In genomic region chr11:83739241-83739640, GRCm38 (mm10) we compare ENCODE assay signal across 10 mouse cellular contexts. TPM values are rescaled to one million over a fixed set of nuclear protein-coding genes. Genes with fewer than 3 reads are reported as not detected.
DNase-seq lines count a peak whose midpoint lies in the region; ATAC-seq lines count a peak whose summit lies in the region.
"Had no signal": no experiment of that assay in that cellular context is flagged by ENCODE, and none has a peak within 500 bp of the region (broad histone marks: within the 10 kb centered on the region; RNA-seq: fewer than 3 reads in every experiment).

No protein-coding gene starts in this region.

- no peaks in the 10 kb centered on the region for H3K36me3 ChIP-seq in hindbrain, embryonic 10.5 days
- H3K36me3 ChIP-seq in hindbrain, embryonic 12.5 days: no peaks in the 10 kb centered on the region
- H3K36me3 ChIP-seq: embryonic facial prominence, embryonic 12.5 days had no signal

- DNase-seq in hindbrain, embryonic 10.5 days (ENCODE audit: low spot score): peak; percentile 65
- DNase-seq in ZHBTc4 (ENCODE audit: low read depth, low spot score): peak; percentile 64
- peak; percentile 38 to 62 for DNase-seq in heart, adult 9 months (ENCODE audit: low spot score in 2 of 2)
- DNase-seq in layer of hippocampus, postnatal 36 days: peak; percentile 73 to 75
- DNase-seq in telencephalon, adult 2 months (ENCODE audit: low read depth, low spot score): peak; percentile 34

- H3K27me3 ChIP-seq in hindbrain, embryonic 10.5 days (ENCODE audit: insufficient read depth, poor library complexity, severe bottlenecking): peaks cover under 1% of the 10 kb centered on the region; the same call in 1 of the 2 replicates
- peaks cover 13% of the 10 kb centered on the region for H3K27me3 ChIP-seq in hindbrain, embryonic 12.5 days

- H3K4me2 ChIP-seq in hindbrain, embryonic 12.5 days (replicated peaks): no peak overlapping the region
- H3K4me2 ChIP-seq: embryonic facial prominence, embryonic 12.5 days had no signal

- H3K4me3 ChIP-seq in hindbrain, embryonic 10.5 days: no peak overlapping the region
- no peak overlapping the region for H3K4me3 ChIP-seq in hindbrain, embryonic 12.5 days
- H3K4me3 ChIP-seq: embryonic facial prominence, embryonic 12.5 days had no signal

- no peak overlapping the region for H3K27ac ChIP-seq in hindbrain, embryonic 10.5 days
- H3K27ac ChIP-seq in hindbrain, embryonic 12.5 days: no peak overlapping the region
- H3K27ac ChIP-seq: embryonic facial prominence, embryonic 12.5 days had no signal

- ATAC-seq in hindbrain, embryonic 12.5 days (ENCODE audit: low FRiP score): no peak
- ATAC-seq in common myeloid progenitor, adult 5-6 weeks (replicated peaks; ENCODE audit: low read depth, poor library complexity, severe bottlenecking): peak; percentile 70
- ATAC-seq in megakaryocyte-erythroid progenitor cell, adult 5-6 weeks (replicated peaks; ENCODE audit: low FRiP score, low TSS enrichment, poor library complexity, severe bottlenecking): peak; percentile 78; the same call in 1 of the 2 replicates

- no peaks in the 10 kb centered on the region for H3K9me3 ChIP-seq in hindbrain, embryonic 10.5 days
- H3K9me3 ChIP-seq in hindbrain, embryonic 12.5 days (replicated peaks): no peaks in the 10 kb centered on the region
- H3K9me3 ChIP-seq: embryonic facial prominence, embryonic 12.5 days had no signal

- no peak overlapping the region for H3K9ac ChIP-seq in hindbrain, embryonic 12.5 days
- H3K9ac ChIP-seq: embryonic facial prominence, embryonic 12.5 days had no signal

- no peaks in the 10 kb centered on the region for H3K4me1 ChIP-seq in hindbrain, embryonic 10.5 days (replicated peaks)
- H3K4me1 ChIP-seq in hindbrain, embryonic 12.5 days: no peaks in the 10 kb centered on the region
- H3K4me1 ChIP-seq: embryonic facial prominence, embryonic 12.5 days had no signal

- 24% methylated on average over 5 of the region's 5 CpGs for WGBS in hindbrain, embryonic 10.5 days
- WGBS in hindbrain, embryonic 12.5 days: 25% methylated on average over 5 of the region's 5 CpGs

RNA-seq across cellular contexts. Expression of gene Wfdc21, which starts 7.5 kb away (rescaled TPM):
- polyA plus RNA-seq in hindbrain, embryonic 10.5 days (2016; fragmentation: Nextera tagmentation; extraction: Ambion mirVana): not detected in 2 replicates
- not detected in 2 replicates for polyA plus RNA-seq in hindbrain, embryonic 12.5 days (2016; fragmentation: Nextera tagmentation; extraction: Ambion mirVana)
- total RNA-seq in common myeloid progenitor, adult 5-6 weeks (2017): 16.8 and 17.2 TPM in 2 replicates
- not detected for total RNA-seq in layer of hippocampus, postnatal 36 days (2021)
- total RNA-seq in megakaryocyte-erythroid progenitor cell, adult 5-6 weeks (2014; fragmentation: Nextera tagmentation): 30.6 TPM in 1 of 2 replicates, not detected in the other
- total RNA-seq in megakaryocyte-erythroid progenitor cell, adult 5-6 weeks (2017): 2.1 TPM in 1 of 2 replicates, not detected in the other
- polyA plus RNA-seq: embryonic facial prominence, embryonic 12.5 days; neural tube, embryonic 14.5 days had no signal

RNA-seq across cellular contexts. Expression of gene Heatr6, which starts 14.3 kb away (rescaled TPM):
- 30.0 and 30.1 TPM in 2 replicates for polyA plus RNA-seq in hindbrain, embryonic 10.5 days (2016; fragmentation: Nextera tagmentation; extraction: Ambion mirVana)
- polyA plus RNA-seq in hindbrain, embryonic 12.5 days (2016; fragmentation: Nextera tagmentation; extraction: Ambion mirVana): 34.1 and 37.4 TPM in 2 replicates
- 14.4 and 18.1 TPM in 2 replicates for total RNA-seq in common myeloid progenitor, adult 5-6 weeks (2017)
- total RNA-seq in layer of hippocampus, postnatal 36 days (2021): 10 to 100 TPM; 15.8 to 17.7 TPM
- total RNA-seq in megakaryocyte-erythroid progenitor cell, adult 5-6 weeks (2014; fragmentation: Nextera tagmentation): 21.9 and 38.9 TPM in 2 replicates
- total RNA-seq in megakaryocyte-erythroid progenitor cell, adult 5-6 weeks (2017): 10.2 and 20.6 TPM in 2 replicates

RNA-seq across cellular contexts. Expression of gene Wfdc18, which starts 30.4 kb away (rescaled TPM):
- polyA plus RNA-seq in hindbrain, embryonic 10.5 days (2016; fragmentation: Nextera tagmentation; extraction: Ambion mirVana): not detected in 2 replicates
- not detected in 2 replicates for polyA plus RNA-seq in hindbrain, embryonic 12.5 days (2016; fragmentation: Nextera tagmentation; extraction: Ambion mirVana)
- total RNA-seq in common myeloid progenitor, adult 5-6 weeks (2017): not detected in 2 replicates
- total RNA-seq in layer of hippocampus, postnatal 36 days (2021): not detected
- not detected in 2 replicates for total RNA-seq in megakaryocyte-erythroid progenitor cell, adult 5-6 weeks (2014; fragmentation: Nextera tagmentation)
- total RNA-seq in megakaryocyte-erythroid progenitor cell, adult 5-6 weeks (2017): not detected in 2 replicates
- polyA plus RNA-seq: embryonic facial prominence, embryonic 12.5 days; neural tube, embryonic 14.5 days had no signal

RNA-seq across cellular contexts. Expression of gene Wfdc17, which starts 35.5 kb away (rescaled TPM):
- 0.31 TPM in 1 of 2 replicates, not detected in the other for polyA plus RNA-seq in hindbrain, embryonic 10.5 days (2016; fragmentation: Nextera tagmentation; extraction: Ambion mirVana)
- polyA plus RNA-seq in hindbrain, embryonic 12.5 days (2016; fragmentation: Nextera tagmentation; extraction: Ambion mirVana): 0.59 and 0.65 TPM in 2 replicates
- 12.7 and 16.2 TPM in 2 replicates for total RNA-seq in common myeloid progenitor, adult 5-6 weeks (2017)
- under 1 TPM in 1 of 2 experiments, not detected in 1; 0.81 TPM for total RNA-seq in layer of hippocampus, postnatal 36 days (2021)
- not detected in 2 replicates for total RNA-seq in megakaryocyte-erythroid progenitor cell, adult 5-6 weeks (2014; fragmentation: Nextera tagmentation)
- total RNA-seq in megakaryocyte-erythroid progenitor cell, adult 5-6 weeks (2017): not detected in 2 replicates
- polyA plus RNA-seq: embryonic facial prominence, embryonic 12.5 days; neural tube, embryonic 14.5 days had no signal
